Mouse (Mus musculus) liver, embryonic 14.5 days (tissue): ENCODE measurements around the gene Rps26. TPM values are rescaled to one million over a fixed set of nuclear protein-coding genes. Genes with fewer than 3 reads are reported as not detected.

Experiments used
- ATAC-seq: fragments of 200-750 bp; cut with Nextera tagmentation; 2 replicates; pipeline ENCODE4 v1.8.0; 2017; ENCODE audit warnings: moderate number of reproducible peaks, mild to moderate bottlenecking, moderate library complexity; ENCODE audit not compliant: insufficient read depth
- DNase-seq, 3 experiments: peaks; one replicate each; pipeline ENCODE4 v3.0.0-alpha.2; 2012 to 2013; ENCODE audit warnings: low read depth in 3 of 3, low spot score in 3 of 3
- H3K27ac ChIP-seq: fragments of 300-500 bp; sonication (generic); 2 replicates; pipeline ENCODE4 v1.5.1; 2014; ENCODE audit warnings: moderate library complexity, mild to moderate bottlenecking, control low read depth, inconsistent platforms
- H3K27me3 ChIP-seq: fragments of 300-500 bp; sonication (generic); 2 replicates; pipeline ENCODE4 v1.6.1; 2014; ENCODE audit warnings: mild to moderate bottlenecking, low read length, moderate library complexity; ENCODE audit not compliant: control insufficient read depth, insufficient read depth
- H3K36me3 ChIP-seq: fragments of 300-500 bp; sonication (generic); replicated peaks from 2 replicates; pipeline ENCODE4 v1.6.1; 2014; ENCODE audit warnings: low read depth; ENCODE audit not compliant: control insufficient read depth, insufficient read depth
- H3K4me1 ChIP-seq, 2 experiments: fragments of 200-500 bp in 1 of 2; fragments of 300-500 bp in 1 of 2; sonication (generic) in 1 of 2; replicated peaks; 2 replicates each; pipeline ENCODE4 v1.6.1; 2012 to 2014; ENCODE audit warnings: antibody characterized with exemption in 1 of 2, inconsistent platforms in 1 of 2, low read length in 1 of 2; ENCODE audit not compliant: control insufficient read depth in 2 of 2, insufficient read depth in 2 of 2
- H3K4me2 ChIP-seq: fragments of 300-500 bp; sonication (generic); 2 replicates; pipeline ENCODE4 v1.6.1; 2014; ENCODE audit warnings: low read depth, mild to moderate bottlenecking, control low read depth, moderate library complexity
- H3K4me3 ChIP-seq, 2 experiments: fragments of 200-500 bp in 1 of 2; fragments of 300-500 bp in 1 of 2; sonication (generic) in 1 of 2; 2 replicates each; pipeline ENCODE4 v1.5.1; 2012 to 2014; ENCODE audit warnings: low read depth in 2 of 2, low read length in 2 of 2, mild to moderate bottlenecking in 2 of 2, control low read depth in 1 of 2, inconsistent platforms in 1 of 2, moderate library complexity in 1 of 2; ENCODE audit not compliant: insufficient read depth in 1 of 2
- H3K9ac ChIP-seq: fragments of 300-500 bp; sonication (generic); replicated peaks from 2 replicates; pipeline ENCODE4 v1.6.1; 2014; ENCODE audit warnings: mild to moderate bottlenecking, control low read depth, moderate library complexity
- H3K9me3 ChIP-seq: fragments of 300-500 bp; sonication (generic); 2 replicates; pipeline ENCODE4 v1.6.1; 2016; ENCODE audit warnings: low read length, mixed read lengths; ENCODE audit not compliant: control insufficient read depth
- CTCF ChIP-seq: IDR thresholded peaks from 2 replicates; pipeline ENCODE4 v1.5.1; 2016; ENCODE audit warnings: antibody characterized with exemption, low read depth, control low read depth
- EP300 ChIP-seq: IDR thresholded peaks from 2 replicates; pipeline ENCODE4 v1.6.1; 2016; ENCODE audit warnings: antibody characterized with exemption, low read depth
- WGBS: fragments of 180-500 bp; shearing (Covaris S2); extraction: QIAGEN DNeasy Blood & Tissue Kit; methylation state at CpG from one replicate; pipeline ENCODE4 v1.1.7; 2014; ENCODE audit not compliant: insufficient replicate concordance; 5-methylcytosine and 5-hydroxymethylcytosine counted together
- polyA plus RNA-seq, 2 experiments: library from polyadenylated mRNA; depleted of rRNA in 1 of 2; stranded (reverse) in 1 of 2; unstranded in 1 of 2; fragments of >200 nt; fragmentation: Nextera tagmentation in 1 of 2; extraction: Ambion mirVana in 1 of 2; gene quantifications; 2 replicates each; pipeline versions ENCODE4 v1.2.1 to v1.2.3; 2012 to 2014

The Rps26 gene
- polyA plus RNA-seq, 2 experiments = 643 to 867 TPM

- no peak overlapping the region; the same call in 1 of the 2 replicates for H3K9ac ChIP-seq
- peak; percentile 64; the same call in 1 of the 2 replicates for ATAC-seq
- no peak overlapping the region for H3K27ac ChIP-seq
- no peaks in the 10 kb centered on the region for H3K36me3 ChIP-seq
- H3K4me3 ChIP-seq = no peak overlapping the region
- peak; percentile 66 to 69 (median 68) for DNase-seq
- H3K9me3 ChIP-seq = no peaks in the 10 kb centered on the region
- TF ChIP-seq EP300 (no peak), CTCF (peak; percentile 91)
- 12% methylated on average over 16 of the region's 16 CpGs for WGBS
- H3K4me2 ChIP-seq = peak overlapping the region; percentile 34; the same call in 1 of the 2 replicates
- no peaks in the 10 kb centered on the region; the same call in 1 of the 2 replicates for H3K27me3 ChIP-seq
- H3K4me1 ChIP-seq = peaks cover 0 to 3% of the 10 kb centered on the region in 2 experiments; a peak in 2 of 4 replicates
Measured at GRCm38 (mm10) chr10:128612433-128613153, 14.0 kb downstream of the Rps26 start.

- Histone ChIP-seq H3K4me3 (no peak overlapping the region), H3K9ac (no peak overlapping the region), H3K4me1 (no peaks in the 10 kb centered on the region; a peak in 1 of 4 replicates), H3K9me3 (no peaks in the 10 kb centered on the region), H3K27me3 (no peaks in the 10 kb centered on the region), H3K4me2 (no peak overlapping the region), H3K27ac (no peak overlapping the region), H3K36me3 (no peaks in the 10 kb centered on the region)
- ATAC-seq (no peak), DNase-seq (no peak)
- TF ChIP-seq EP300 (no peak), CTCF (no peak)
- 36% methylated on average over 2 of the region's 2 CpGs for WGBS
Measured at GRCm38 (mm10) chr10:128606483-128606882, 20.1 kb downstream of the Rps26 start.

- WGBS = 57% methylated on average over 4 of the region's 4 CpGs
- no peak overlapping the region for H3K27ac ChIP-seq
- no peaks in the 10 kb centered on the region for H3K9me3 ChIP-seq
- H3K36me3 ChIP-seq = no peaks in the 10 kb centered on the region
- no peaks in the 10 kb centered on the region for H3K27me3 ChIP-seq
- no peak overlapping the region for H3K9ac ChIP-seq
- TF ChIP-seq CTCF = no peak
- TF ChIP-seq EP300 = no peak
- no peak overlapping the region for H3K4me2 ChIP-seq
- no peak overlapping the region for H3K4me3 ChIP-seq
- DNase-seq (no peak), ATAC-seq (no peak)
- no peaks in the 10 kb centered on the region; a peak in 1 of 4 replicates for H3K4me1 ChIP-seq
Measured at GRCm38 (mm10) chr10:128602470-128603128, 23.9 kb downstream of the Rps26 start.

GRCm38 (mm10) chr10:128601499-128601898 is 25.0 kb downstream of the Rps26 start:
- WGBS = 53% methylated on average over 1 of the region's 1 CpGs
- no peak overlapping the region for H3K9ac ChIP-seq
- H3K4me1 ChIP-seq = no peaks in the 10 kb centered on the region; a peak in 1 of 4 replicates
- H3K36me3 ChIP-seq = no peaks in the 10 kb centered on the region
- H3K9me3 ChIP-seq = no peaks in the 10 kb centered on the region
- no peak overlapping the region for H3K27ac ChIP-seq
- no peak overlapping the region for H3K4me2 ChIP-seq
- DNase-seq (no peak), ATAC-seq (no peak)
- TF ChIP-seq CTCF (no peak), EP300 (no peak)
- no peaks in the 10 kb centered on the region for H3K27me3 ChIP-seq
- H3K4me3 ChIP-seq = no peak overlapping the region

- Histone ChIP-seq H3K36me3 (no peaks in the 10 kb centered on the region), H3K9ac (no peak overlapping the region), H3K27me3 (no peaks in the 10 kb centered on the region), H3K4me3 (no peak overlapping the region), H3K9me3 (no peaks in the 10 kb centered on the region), H3K4me1 (no peaks in the 10 kb centered on the region), H3K4me2 (no peak overlapping the region), H3K27ac (no peak overlapping the region)
- ATAC-seq (no peak), DNase-seq (no peak)
- WGBS = 46% methylated on average over 2 of the region's 2 CpGs
- TF ChIP-seq EP300 (no peak), CTCF (no peak)
Measured at GRCm38 (mm10) chr10:128598476-128598875, 28.1 kb downstream of the Rps26 start.
